Mouse (Mus musculus) midbrain, postnatal 0 days (tissue): Measurements from ENCODE around the gene Galnt16. TPM values are rescaled to one million over a fixed set of nuclear protein-coding genes. Genes with fewer than 3 reads are reported as not detected.

Experiments
- ATAC-seq: fragments of 200-750 bp; cut with Nextera tagmentation; 2 replicates; pipeline ENCODE4 v1.8.0; 2017; ENCODE audit warnings: moderate number of reproducible peaks, mild to moderate bottlenecking, moderate TSS enrichment, moderate library complexity; ENCODE audit not compliant: low FRiP score
- DNase-seq: peaks from one replicate; pipeline ENCODE4 v3.0.0-alpha.2; 2015; ENCODE audit warnings: low spot score
- H3K27ac ChIP-seq: fragments of 300-500 bp; sonication (generic); 2 replicates; pipeline ENCODE4 v1.5.1; 2014; ENCODE audit warnings: low read depth, mild to moderate bottlenecking, low read length, mixed read lengths
- H3K27me3 ChIP-seq: fragments of 300-500 bp; sonication (generic); 2 replicates; pipeline ENCODE4 v1.6.1; 2014; ENCODE audit warnings: low read length, control low read depth, mixed read lengths; ENCODE audit not compliant: insufficient read depth
- H3K36me3 ChIP-seq: fragments of 300-500 bp; sonication (generic); 2 replicates; pipeline ENCODE4 v1.6.1; 2014; ENCODE audit warnings: low read length, control low read depth, mixed read lengths; ENCODE audit not compliant: insufficient read depth
- H3K4me1 ChIP-seq: fragments of 300-500 bp; sonication (generic); 2 replicates; pipeline ENCODE4 v1.6.1; 2014; ENCODE audit warnings: mild to moderate bottlenecking, control low read depth, antibody characterized with exemption, low read length, mixed read lengths; ENCODE audit not compliant: insufficient read depth
- H3K4me2 ChIP-seq: fragments of 300-500 bp; sonication (generic); 2 replicates; pipeline ENCODE4 v1.6.1; 2014; ENCODE audit warnings: low read depth, mild to moderate bottlenecking, low read length, mixed read lengths; ENCODE audit not compliant: poor library complexity, severe bottlenecking
- H3K4me3 ChIP-seq: fragments of 300-500 bp; sonication (generic); 2 replicates; pipeline ENCODE4 v1.5.1; 2014; ENCODE audit warnings: low read depth, mild to moderate bottlenecking, low read length, moderate library complexity
- H3K9ac ChIP-seq: fragments of 300-500 bp; sonication (generic); replicated peaks from 2 replicates; pipeline ENCODE4 v1.6.1; 2014; ENCODE audit warnings: mild to moderate bottlenecking, low read length, moderate library complexity, mixed read lengths; ENCODE audit not compliant: poor library complexity, severe bottlenecking
- H3K9me3 ChIP-seq: fragments of 300-500 bp; sonication (generic); 2 replicates; pipeline ENCODE4 v1.6.1; 2016; ENCODE audit warnings: low read length, control low read depth
- CTCF ChIP-seq: IDR thresholded peaks from 2 replicates; pipeline ENCODE4 v1.5.1; 2016; ENCODE audit warnings: antibody characterized with exemption, mild to moderate bottlenecking
- WGBS: fragments of 180-500 bp; shearing (Covaris S2); extraction: QIAGEN DNeasy Blood & Tissue Kit; methylation state at CpG from one replicate; pipeline ENCODE4 v1.1.7; 2014; 5-methylcytosine and 5-hydroxymethylcytosine counted together
- polyA plus RNA-seq: library from polyadenylated mRNA; unstranded; fragments of >200 nt; fragmentation: Nextera tagmentation; extraction: Ambion mirVana; gene quantifications from 2 replicates; pipeline ENCODE4 v1.2.1, GENCODE M21; 2015
- total RNA-seq: library from RNA; depleted of rRNA; stranded (reverse); fragments of >200 nt; gene quantifications from 2 replicates; pipeline ENCODE4 v1.2.3, GENCODE M21; 2014

The Galnt16 gene
- total and polyA plus RNA-seq, 2 experiments from 2014 or later = 41.1 to 83.0 TPM

DNA sequence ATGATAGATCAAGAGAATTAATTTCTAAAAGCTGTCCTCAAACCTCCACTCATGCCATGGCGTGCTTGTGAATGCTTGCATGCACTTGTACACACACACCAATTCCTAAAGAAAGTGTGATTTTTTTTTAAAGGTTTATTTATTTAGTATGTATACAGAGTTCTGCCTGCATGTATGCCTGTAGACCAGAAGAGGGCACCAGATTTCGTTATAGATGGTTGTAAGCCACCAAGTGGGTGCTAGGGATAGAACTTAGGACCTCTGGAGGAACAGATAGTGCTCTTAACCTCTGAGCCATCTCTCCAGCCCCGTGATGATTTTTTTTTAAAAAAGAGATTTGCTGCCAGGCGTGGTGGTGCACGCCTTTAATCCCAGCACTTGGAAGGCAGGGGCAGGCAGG lies 24.8 kb upstream of the Galnt16 start:
- WGBS = 96% methylated on average over 5 of the region's 5 CpGs
- no peaks in the 10 kb centered on the region for H3K27me3 ChIP-seq
- no peak for ATAC-seq
- no peaks in the 10 kb centered on the region for H3K4me1 ChIP-seq
- peak; percentile 20; the same call in 1 of the 2 replicates for TF ChIP-seq CTCF
- no peak for DNase-seq
- H3K9ac ChIP-seq = no peak overlapping the region
- H3K4me3 ChIP-seq = no peak overlapping the region
- no peak overlapping the region for H3K27ac ChIP-seq
- no peaks in the 10 kb centered on the region for H3K9me3 ChIP-seq
- no peak overlapping the region for H3K4me2 ChIP-seq
- H3K36me3 ChIP-seq = peaks cover 31% of the 10 kb centered on the region

DNA sequence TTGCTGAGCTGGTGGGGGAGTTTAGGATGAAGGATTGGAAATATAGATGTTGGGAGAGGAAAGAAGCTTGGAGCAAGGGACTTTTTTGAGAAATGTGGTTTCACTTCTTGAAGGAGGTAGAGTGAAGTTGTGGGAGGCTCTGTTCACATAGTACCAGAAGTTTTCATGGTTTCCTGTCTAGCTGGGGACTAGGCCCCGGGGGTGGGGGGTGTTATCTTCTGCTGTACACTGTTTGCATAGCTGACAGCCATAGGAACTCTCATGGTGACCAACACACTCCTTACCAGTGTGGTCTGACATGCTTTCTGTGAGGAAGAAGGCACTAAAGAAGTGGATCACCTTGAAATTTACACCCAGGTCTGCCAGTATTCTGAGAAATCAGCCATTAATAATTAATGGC lies 22.4 kb upstream of the Galnt16 start:
- Histone ChIP-seq H3K27ac (no peak overlapping the region), H3K27me3 (no peaks in the 10 kb centered on the region), H3K4me1 (no peaks in the 10 kb centered on the region), H3K9me3 (no peaks in the 10 kb centered on the region), H3K4me3 (no peak overlapping the region), H3K9ac (no peak overlapping the region), H3K4me2 (no peak overlapping the region), H3K36me3 (peaks cover 18% of the 10 kb centered on the region)
- no peak for TF ChIP-seq CTCF
- ATAC-seq = no peak
- DNase-seq = no peak
- 88% methylated on average over 1 of the region's 1 CpGs for WGBS

DNA sequence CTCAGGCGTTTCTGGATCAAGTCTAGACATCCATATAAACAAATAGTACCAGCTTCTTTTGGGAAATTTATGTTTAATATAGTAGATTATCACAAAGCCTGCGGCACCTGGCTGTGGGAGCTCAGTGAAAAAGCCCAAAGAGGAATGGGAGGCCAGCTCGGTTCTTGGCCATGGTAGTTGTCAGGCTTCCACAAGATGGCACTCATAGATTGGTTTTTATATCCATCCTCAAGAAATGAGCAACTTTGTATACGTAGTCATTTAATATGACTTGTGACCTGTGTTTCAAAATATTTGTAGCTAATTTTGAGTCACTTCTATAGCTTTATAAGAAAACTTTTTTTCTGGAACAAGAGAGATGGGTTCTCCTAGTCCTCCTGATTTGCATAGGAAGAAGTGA lies 19.7 kb upstream of the Galnt16 start:
- Histone ChIP-seq H3K36me3 (no peaks in the 10 kb centered on the region), H3K27me3 (no peaks in the 10 kb centered on the region), H3K4me1 (no peaks in the 10 kb centered on the region), H3K4me3 (no peak overlapping the region), H3K9me3 (no peaks in the 10 kb centered on the region), H3K9ac (no peak overlapping the region), H3K4me2 (no peak overlapping the region), H3K27ac (no peak overlapping the region)
- TF ChIP-seq CTCF = peak; percentile 74
- ATAC-seq (no peak), DNase-seq (peak; percentile 62)
- WGBS = 56% methylated on average over 4 of the region's 4 CpGs

DNA sequence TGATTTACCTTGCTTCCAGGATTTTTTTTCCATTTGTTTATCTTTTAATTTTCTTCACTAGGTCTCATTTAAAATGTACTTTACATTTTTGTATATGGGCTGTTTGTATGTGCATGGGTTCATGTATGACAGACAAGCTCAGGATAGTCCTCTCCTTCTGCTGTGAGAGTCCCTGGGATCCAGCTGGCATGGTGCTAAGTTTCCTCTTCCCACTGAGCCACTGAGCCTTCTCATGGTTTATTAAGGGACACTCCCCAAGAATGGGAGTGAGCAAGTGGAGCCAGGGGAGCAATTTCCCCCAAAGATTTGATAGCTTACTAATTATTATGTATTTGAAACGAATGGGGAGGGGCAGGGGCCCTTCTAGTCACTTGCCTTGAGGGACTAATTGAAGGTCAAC lies 17.6 kb upstream of the Galnt16 start:
- no peak overlapping the region for H3K9ac ChIP-seq
- no peaks in the 10 kb centered on the region for H3K4me1 ChIP-seq
- H3K27me3 ChIP-seq = no peaks in the 10 kb centered on the region
- no peak for TF ChIP-seq CTCF
- ATAC-seq (no peak), DNase-seq (no peak)
- WGBS = 43% methylated on average over 1 of the region's 1 CpGs
- H3K4me2 ChIP-seq = no peak overlapping the region
- H3K27ac ChIP-seq = no peak overlapping the region
- H3K36me3 ChIP-seq = no peaks in the 10 kb centered on the region
- H3K4me3 ChIP-seq = no peak overlapping the region
- no peaks in the 10 kb centered on the region for H3K9me3 ChIP-seq

DNA sequence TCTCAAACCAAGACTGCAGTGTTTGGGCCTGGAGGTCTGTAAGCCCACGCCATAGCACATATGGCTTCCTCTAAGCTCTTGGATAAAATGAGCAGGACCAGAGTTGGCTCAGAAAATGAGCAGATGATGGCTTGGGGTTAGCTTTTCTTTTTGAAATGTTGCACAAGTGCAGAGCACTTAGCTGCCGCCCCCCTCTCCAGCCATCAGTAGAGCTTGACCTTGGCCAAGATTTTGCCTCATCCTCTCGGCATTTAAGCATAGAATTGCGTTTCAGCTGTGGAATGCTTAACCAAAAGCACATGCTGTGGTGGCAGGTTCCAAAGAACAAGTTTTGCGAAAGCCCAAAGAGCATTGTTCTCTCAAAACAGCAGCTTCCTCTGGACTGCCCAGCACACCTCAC lies 13.4 kb upstream of the Galnt16 start:
- Histone ChIP-seq H3K9ac (no peak overlapping the region), H3K27ac (no peak overlapping the region), H3K4me1 (no peaks in the 10 kb centered on the region), H3K9me3 (no peaks in the 10 kb centered on the region), H3K27me3 (no peaks in the 10 kb centered on the region), H3K4me3 (no peak overlapping the region), H3K36me3 (no peaks in the 10 kb centered on the region), H3K4me2 (no peak overlapping the region)
- WGBS = 87% methylated on average over 5 of the region's 5 CpGs
- no peak for TF ChIP-seq CTCF
- DNase-seq (no peak), ATAC-seq (no peak)

DNA sequence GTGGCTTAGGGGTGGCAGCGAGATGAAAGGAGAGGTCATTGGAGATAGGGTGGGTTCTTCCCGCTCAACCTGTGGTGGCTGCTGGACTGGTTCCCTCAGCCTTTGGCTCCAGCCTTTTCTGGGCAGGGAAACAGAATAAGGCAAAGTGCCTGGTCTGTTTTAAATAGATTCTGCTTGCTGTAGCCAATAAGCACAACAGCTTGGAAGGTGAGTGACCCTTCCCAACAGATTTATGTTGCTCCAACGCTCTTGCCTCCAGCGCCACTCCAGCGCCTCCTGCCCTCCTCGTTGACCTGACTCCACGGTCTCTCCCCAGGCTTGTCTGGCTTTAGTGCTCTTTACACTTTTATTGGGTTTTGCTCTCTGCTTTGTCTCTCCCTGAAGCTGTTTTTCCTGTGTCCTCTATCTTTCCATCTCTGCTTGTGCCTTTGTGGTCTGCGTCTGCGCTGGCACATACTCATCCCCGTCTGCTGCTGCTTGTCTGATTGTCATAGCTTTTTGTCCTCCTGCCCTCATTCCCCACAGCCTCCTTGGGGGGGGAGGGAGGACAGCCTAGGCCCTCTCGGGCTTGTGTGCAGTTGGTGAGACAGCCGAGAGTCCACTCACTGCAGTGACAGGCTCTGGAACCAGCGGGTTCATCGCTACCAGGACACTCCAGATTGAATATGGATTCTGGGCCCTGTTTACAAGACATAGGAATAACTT lies 10.9 kb upstream of the Galnt16 start:
- no peaks in the 10 kb centered on the region for H3K4me1 ChIP-seq
- H3K4me2 ChIP-seq = no peak overlapping the region
- no peak for TF ChIP-seq CTCF
- 57% methylated on average over 14 of the region's 14 CpGs for WGBS
- DNase-seq (peak; percentile 22), ATAC-seq (no peak)
- H3K27ac ChIP-seq = no peak overlapping the region
- H3K27me3 ChIP-seq = no peaks in the 10 kb centered on the region
- H3K9ac ChIP-seq = no peak overlapping the region
- no peaks in the 10 kb centered on the region for H3K36me3 ChIP-seq
- no peaks in the 10 kb centered on the region for H3K9me3 ChIP-seq
- H3K4me3 ChIP-seq = no peak overlapping the region
